Mouse (Mus musculus) liver, postnatal 0 days (tissue): ENCODE measurements around the gene Lrrc49. TPM values are rescaled to one million over a fixed set of nuclear protein-coding genes. Genes with fewer than 3 reads are reported as not detected.

ENCODE experiments used
- ATAC-seq: fragments of 200-750 bp; cut with Nextera tagmentation; 2 replicates; pipeline ENCODE4 v1.8.0; 2017; ENCODE audit warnings: mild to moderate bottlenecking, moderate library complexity
- DNase-seq: peaks from one replicate; pipeline ENCODE4 v3.0.0-alpha.2; 2016
- H3K27ac ChIP-seq: fragments of 300-500 bp; sonication (generic); 2 replicates; pipeline ENCODE4 v1.5.1; 2014; ENCODE audit warnings: antibody characterized with exemption, moderate library complexity, mild to moderate bottlenecking, low read depth
- H3K27me3 ChIP-seq: fragments of 300-500 bp; sonication (generic); 2 replicates; pipeline ENCODE4 v1.6.1; 2014; ENCODE audit warnings: low read length, control low read depth, mixed read lengths; ENCODE audit not compliant: insufficient read depth
- H3K36me3 ChIP-seq: fragments of 300-500 bp; sonication (generic); replicated peaks from 2 replicates; pipeline ENCODE4 v1.6.1; 2014; ENCODE audit warnings: mild to moderate bottlenecking, control low read depth, low read length, moderate library complexity, mixed read lengths; ENCODE audit not compliant: insufficient read depth
- H3K4me1 ChIP-seq: fragments of 300-500 bp; sonication (generic); 2 replicates; pipeline ENCODE4 v1.6.1; 2014; ENCODE audit warnings: antibody characterized with exemption, mild to moderate bottlenecking, control low read depth; ENCODE audit not compliant: insufficient read depth
- H3K4me2 ChIP-seq: fragments of 300-500 bp; sonication (generic); 2 replicates; pipeline ENCODE4 v1.6.1; 2014; ENCODE audit warnings: low read depth, mild to moderate bottlenecking, low read length, moderate library complexity, mixed read lengths
- H3K4me3 ChIP-seq: fragments of 300-500 bp; sonication (generic); 2 replicates; pipeline ENCODE4 v1.5.1; 2014; ENCODE audit warnings: low read depth, low read length
- H3K9ac ChIP-seq: fragments of 300-500 bp; sonication (generic); replicated peaks from 2 replicates; pipeline ENCODE4 v1.6.1; 2014; ENCODE audit warnings: mild to moderate bottlenecking, moderate library complexity
- H3K9me3 ChIP-seq: fragments of 300-500 bp; sonication (generic); 2 replicates; pipeline ENCODE4 v1.6.1; 2016; ENCODE audit warnings: mild to moderate bottlenecking, control low read depth, low read length, mixed read lengths
- CTCF ChIP-seq: sonication (generic); IDR thresholded peaks from 2 replicates; pipeline ENCODE4 v1.5.1; 2016; ENCODE audit warnings: antibody characterized with exemption, low read depth
- EP300 ChIP-seq: IDR thresholded peaks from 2 replicates; pipeline ENCODE4 v1.6.1; 2016; ENCODE audit warnings: antibody characterized with exemption, low read depth, mild to moderate bottlenecking
- WGBS: fragments of 180-500 bp; shearing (Covaris S2); extraction: QIAGEN DNeasy Blood & Tissue Kit; methylation state at CpG from one replicate; pipeline ENCODE4 v1.1.7; 2014; ENCODE audit not compliant: insufficient replicate concordance; 5-methylcytosine and 5-hydroxymethylcytosine counted together
- polyA plus RNA-seq: library from polyadenylated mRNA; unstranded; fragments of >200 nt; fragmentation: Nextera tagmentation; extraction: Ambion mirVana; gene quantifications from 2 replicates; pipeline ENCODE4 v1.2.1, GENCODE M21; 2015

The Lrrc49 gene
- polyA plus RNA-seq, 1 experiment from 2014 or later: 0.63 TPM

GRCm38 (mm10) chr9:60682753-60683152 is 5.2 kb downstream of the Lrrc49 start:
- H3K4me2 ChIP-seq: no peak overlapping the region

GRCm38 (mm10) chr9:60681005-60681404 is 7.0 kb downstream of the Lrrc49 start:
- Histone ChIP-seq H3K4me2 (no peak overlapping the region), H3K9me3 (no peaks in the 10 kb centered on the region), H3K4me1 (no peaks in the 10 kb centered on the region), H3K36me3 (no peaks in the 10 kb centered on the region), H3K9ac (no peak overlapping the region), H3K27me3 (no peaks in the 10 kb centered on the region), H3K4me3 (no peak overlapping the region), H3K27ac (no peak overlapping the region)
- TF ChIP-seq EP300 (no peak), CTCF (peak; percentile 31)
- DNase-seq (no peak), ATAC-seq (no peak)
- 80% methylated on average over 3 of the region's 3 CpGs for WGBS

More at GRCm38 (mm10) chr9:60682753-60683152, 5.2 kb downstream of the Lrrc49 start:
- ATAC-seq (no peak), DNase-seq (no peak)
- H3K36me3 ChIP-seq: no peaks in the 10 kb centered on the region
- WGBS: 76% methylated on average over 4 of the region's 4 CpGs
- H3K27ac ChIP-seq: no peak overlapping the region
- no peaks in the 10 kb centered on the region for H3K9me3 ChIP-seq
- no peaks in the 10 kb centered on the region for H3K27me3 ChIP-seq
- no peaks in the 10 kb centered on the region for H3K4me1 ChIP-seq
- H3K9ac ChIP-seq: no peak overlapping the region
- no peak for TF ChIP-seq CTCF
- no peak for TF ChIP-seq EP300
- no peak overlapping the region for H3K4me3 ChIP-seq

- no peaks in the 10 kb centered on the region for H3K27me3 ChIP-seq
- H3K27ac ChIP-seq: no peak overlapping the region
- H3K36me3 ChIP-seq: no peaks in the 10 kb centered on the region
- DNase-seq (no peak), ATAC-seq (no peak)
- H3K9me3 ChIP-seq: no peaks in the 10 kb centered on the region
- H3K4me2 ChIP-seq: no peak overlapping the region
- no peak for TF ChIP-seq CTCF
- TF ChIP-seq EP300: no peak
- H3K4me3 ChIP-seq: no peak overlapping the region
- WGBS: 38% methylated on average over 5 of the region's 5 CpGs
- no peaks in the 10 kb centered on the region for H3K4me1 ChIP-seq
- H3K9ac ChIP-seq: no peak overlapping the region
Observed at GRCm38 (mm10) chr9:60678913-60679312, 9.0 kb downstream of the Lrrc49 start.

GRCm38 (mm10) chr9:60676429-60676828 is 11.5 kb downstream of the Lrrc49 start:
- Histone ChIP-seq H3K4me1 (no peaks in the 10 kb centered on the region), H3K4me3 (no peak overlapping the region), H3K27me3 (no peaks in the 10 kb centered on the region), H3K9ac (no peak overlapping the region), H3K9me3 (no peaks in the 10 kb centered on the region), H3K27ac (no peak overlapping the region), H3K36me3 (no peaks in the 10 kb centered on the region), H3K4me2 (no peak overlapping the region)
- TF ChIP-seq EP300 (no peak), CTCF (no peak)
- no peak for DNase-seq
- WGBS: 85% methylated on average over 4 of the region's 4 CpGs
- ATAC-seq: no peak

- Histone ChIP-seq H3K4me3 (no peak overlapping the region), H3K36me3 (no peaks in the 10 kb centered on the region), H3K9ac (no peak overlapping the region), H3K27me3 (no peaks in the 10 kb centered on the region), H3K4me2 (no peak overlapping the region), H3K27ac (no peak overlapping the region), H3K4me1 (no peaks in the 10 kb centered on the region), H3K9me3 (no peaks in the 10 kb centered on the region)
- TF ChIP-seq CTCF (peak; percentile 36), EP300 (no peak)
- no peak for ATAC-seq
- DNase-seq: no peak
Observed at GRCm38 (mm10) chr9:60674780-60675179, 13.2 kb downstream of the Lrrc49 start.

- no peak for DNase-seq
- Histone ChIP-seq H3K27me3 (no peaks in the 10 kb centered on the region), H3K4me2 (no peak overlapping the region), H3K36me3 (no peaks in the 10 kb centered on the region), H3K27ac (no peak overlapping the region), H3K9me3 (no peaks in the 10 kb centered on the region), H3K4me1 (no peaks in the 10 kb centered on the region), H3K4me3 (no peak overlapping the region), H3K9ac (no peak overlapping the region)
- ATAC-seq: no peak
- WGBS: 85% methylated on average over 6 of the region's 6 CpGs
- no peak for TF ChIP-seq CTCF
- no peak for TF ChIP-seq EP300
Observed at GRCm38 (mm10) chr9:60672568-60672967, 15.4 kb downstream of the Lrrc49 start.

GRCm38 (mm10) chr9:60668886-60669285 is 19.1 kb downstream of the Lrrc49 start:
- Histone ChIP-seq H3K4me2 (no peak overlapping the region), H3K9me3 (no peaks in the 10 kb centered on the region), H3K4me3 (no peak overlapping the region), H3K36me3 (no peaks in the 10 kb centered on the region), H3K9ac (no peak overlapping the region), H3K27me3 (no peaks in the 10 kb centered on the region), H3K27ac (no peak overlapping the region), H3K4me1 (no peaks in the 10 kb centered on the region)
- TF ChIP-seq EP300 (no peak), CTCF (no peak)
- ATAC-seq (no peak), DNase-seq (no peak)
- 84% methylated on average over 6 of the region's 6 CpGs for WGBS
